Mouse (Mus musculus): Measurements from ENCODE around the gene Daam2.

Gene Daam2

GRCm38 (mm10) chr17:49429471-49430129, 134.5 kb downstream of the Daam2 start:
- DNase-seq = no peak

- no peak for DNase-seq
Observed at GRCm38 (mm10) chr17:49428751-49429415, 135.3 kb downstream of the Daam2 start.

- peak; percentile 93 for DNase-seq
Observed at GRCm38 (mm10) chr17:49428239-49428688, 135.9 kb downstream of the Daam2 start, which contains the start of gene Mocs1. Gene Mocs1 (plus strand): TSS chr17:49428362.

- no peak for DNase-seq
Observed at GRCm38 (mm10) chr17:49427631-49428238, 136.4 kb downstream of the Daam2 start.

GRCm38 (mm10) chr17:49423872-49424271, 140.3 kb downstream of the Daam2 start:
- DNase-seq = no peak

- DNase-seq = no peak
Observed at GRCm38 (mm10) chr17:49423067-49423325, 141.1 kb downstream of the Daam2 start.

GRCm38 (mm10) chr17:49422286-49423066, 141.7 kb downstream of the Daam2 start:
- no peak for DNase-seq

GRCm38 (mm10) chr17:49419813-49420212, 144.3 kb downstream of the Daam2 start:
- no peak for DNase-seq

GRCm38 (mm10) chr17:49416228-49416627, 147.9 kb downstream of the Daam2 start:
- DNase-seq = no peak

GRCm38 (mm10) chr17:49413554-49413953, 150.6 kb downstream of the Daam2 start:
- DNase-seq = no peak

GRCm38 (mm10) chr17:49412974-49413373, 151.2 kb downstream of the Daam2 start:
- DNase-seq = no peak

Data from right cerebral cortex, postnatal 14 days (tissue).